Mouse (Mus musculus): ENCODE measurements around the gene Nup62. TPM values are rescaled to one million over a fixed set of nuclear protein-coding genes. Genes with fewer than 3 reads are reported as not detected.

Nup62 gene
- polyA plus RNA-seq (2015; fragmentation: Nextera tagmentation; extraction: Ambion mirVana), result 43.6 and 45.9 TPM in 2 replicates

GRCm38 (mm10) chr7:44815721-44816469 is at the start of gene Nup62, which contains the start of gene Il4i1:
TSS of gene Nup62 (plus strand) at chr7:44816088.
TSS of gene Il4i1 (plus strand) at chr7:44816387.
- ATAC-seq, result peak; percentile 94
- H3K27me3 ChIP-seq (ENCODE audit: control insufficient read depth, insufficient read depth, low read depth, low read length), result no peaks in the 10 kb centered on the region
- peak within 1 kb of the TSS; percentile 68 for H3K4me2 ChIP-seq (ENCODE audit: low read length)
- WGBS, result under 1% methylated on average over 54 of the region's 62 CpGs
- peak within 1 kb of the TSS; percentile 89 for H3K4me3 ChIP-seq (ENCODE audit: low read depth, low read length)
- H3K27ac ChIP-seq (ENCODE audit: low read length), result peak within 1 kb of the TSS; percentile 90
- H3K9me3 ChIP-seq (replicated peaks; ENCODE audit: control insufficient read depth, low read length, poor library complexity, severe bottlenecking), result no peaks in the 10 kb centered on the region
- H3K4me1 ChIP-seq (ENCODE audit: control insufficient read depth, insufficient read depth, low read length), result peaks cover 40% of the 10 kb centered on the region
- H3K36me3 ChIP-seq (ENCODE audit: control insufficient read depth, insufficient read depth, low read length), result no peaks in the 10 kb centered on the region
- H3K9ac ChIP-seq (ENCODE audit: low read depth, low read length), result peak within 1 kb of the TSS; percentile 92

GRCm38 (mm10) chr7:44768129-44768528 is 47.8 kb upstream of the Nup62 start:
- no peaks in the 10 kb centered on the region for H3K9me3 ChIP-seq (replicated peaks; ENCODE audit: control insufficient read depth, low read length, poor library complexity, severe bottlenecking)
- peaks cover 8% of the 10 kb centered on the region for H3K36me3 ChIP-seq (ENCODE audit: control insufficient read depth, insufficient read depth, low read length)
- no peaks in the 10 kb centered on the region for H3K4me1 ChIP-seq (ENCODE audit: control insufficient read depth, insufficient read depth, low read length)
- H3K27ac ChIP-seq (ENCODE audit: low read length), result no peak overlapping the region
- no peaks in the 10 kb centered on the region for H3K27me3 ChIP-seq (ENCODE audit: control insufficient read depth, insufficient read depth, low read depth, low read length)
- H3K4me3 ChIP-seq (ENCODE audit: low read depth, low read length), result no peak overlapping the region
- H3K4me2 ChIP-seq (ENCODE audit: low read length), result no peak overlapping the region
- WGBS, result 87% methylated on average over 5 of the region's 5 CpGs
- ATAC-seq, result no peak
- no peak overlapping the region for H3K9ac ChIP-seq (ENCODE audit: low read depth, low read length)

- no peak overlapping the region for H3K4me3 ChIP-seq (ENCODE audit: low read depth, low read length)
- H3K9me3 ChIP-seq (replicated peaks; ENCODE audit: control insufficient read depth, low read length, poor library complexity, severe bottlenecking), result no peaks in the 10 kb centered on the region
- no peak overlapping the region for H3K27ac ChIP-seq (ENCODE audit: low read length)
- no peaks in the 10 kb centered on the region for H3K4me1 ChIP-seq (ENCODE audit: control insufficient read depth, insufficient read depth, low read length)
- no peak overlapping the region for H3K9ac ChIP-seq (ENCODE audit: low read depth, low read length)
- no peak for ATAC-seq
- no peaks in the 10 kb centered on the region for H3K27me3 ChIP-seq (ENCODE audit: control insufficient read depth, insufficient read depth, low read depth, low read length)
- 17% methylated on average over 6 of the region's 6 CpGs for WGBS
- no peak overlapping the region for H3K4me2 ChIP-seq (ENCODE audit: low read length)
- peaks cover 10% of the 10 kb centered on the region for H3K36me3 ChIP-seq (ENCODE audit: control insufficient read depth, insufficient read depth, low read length)
Observed at GRCm38 (mm10) chr7:44770046-44770578, 45.8 kb upstream of the Nup62 start.

- H3K36me3 ChIP-seq (ENCODE audit: control insufficient read depth, insufficient read depth, low read length), result peaks cover 16% of the 10 kb centered on the region
- no peak overlapping the region for H3K27ac ChIP-seq (ENCODE audit: low read length)
- H3K27me3 ChIP-seq (ENCODE audit: control insufficient read depth, insufficient read depth, low read depth, low read length), result no peaks in the 10 kb centered on the region
- no peak overlapping the region for H3K9ac ChIP-seq (ENCODE audit: low read depth, low read length)
- no peak for ATAC-seq
- no peaks in the 10 kb centered on the region for H3K9me3 ChIP-seq (replicated peaks; ENCODE audit: control insufficient read depth, low read length, poor library complexity, severe bottlenecking)
- WGBS, result 94% methylated on average over 8 of the region's 8 CpGs
- H3K4me3 ChIP-seq (ENCODE audit: low read depth, low read length), result no peak overlapping the region
- H3K4me2 ChIP-seq (ENCODE audit: low read length), result no peak overlapping the region
- H3K4me1 ChIP-seq (ENCODE audit: control insufficient read depth, insufficient read depth, low read length), result no peaks in the 10 kb centered on the region
Observed at GRCm38 (mm10) chr7:44772591-44773204, 43.2 kb upstream of the Nup62 start.

GRCm38 (mm10) chr7:44776849-44777498 is 38.9 kb upstream of the Nup62 start:
- H3K4me1 ChIP-seq (ENCODE audit: control insufficient read depth, insufficient read depth, low read length), result no peaks in the 10 kb centered on the region
- H3K9me3 ChIP-seq (replicated peaks; ENCODE audit: control insufficient read depth, low read length, poor library complexity, severe bottlenecking), result no peaks in the 10 kb centered on the region
- no peak for ATAC-seq
- no peak overlapping the region for H3K9ac ChIP-seq (ENCODE audit: low read depth, low read length)
- H3K4me2 ChIP-seq (ENCODE audit: low read length), result no peak overlapping the region
- no peak overlapping the region for H3K27ac ChIP-seq (ENCODE audit: low read length)
- no peaks in the 10 kb centered on the region for H3K27me3 ChIP-seq (ENCODE audit: control insufficient read depth, insufficient read depth, low read depth, low read length)
- peaks cover 11% of the 10 kb centered on the region for H3K36me3 ChIP-seq (ENCODE audit: control insufficient read depth, insufficient read depth, low read length)
- 90% methylated on average over 9 of the region's 9 CpGs for WGBS
- H3K4me3 ChIP-seq (ENCODE audit: low read depth, low read length), result no peak overlapping the region

- Histone ChIP-seq H3K4me3 (ENCODE audit: low read depth, low read length) (no peak overlapping the region), H3K9me3 (replicated peaks; ENCODE audit: control insufficient read depth, low read length, poor library complexity, severe bottlenecking) (no peaks in the 10 kb centered on the region), H3K27ac (ENCODE audit: low read length) (no peak overlapping the region), H3K9ac (ENCODE audit: low read depth, low read length) (no peak overlapping the region), H3K4me2 (ENCODE audit: low read length) (no peak overlapping the region), H3K4me1 (ENCODE audit: control insufficient read depth, insufficient read depth, low read length) (no peaks in the 10 kb centered on the region), H3K36me3 (ENCODE audit: control insufficient read depth, insufficient read depth, low read length) (peaks cover 8% of the 10 kb centered on the region), H3K27me3 (ENCODE audit: control insufficient read depth, insufficient read depth, low read depth, low read length) (no peaks in the 10 kb centered on the region)
- 85% methylated on average over 8 of the region's 8 CpGs for WGBS
- ATAC-seq, result no peak
Observed at GRCm38 (mm10) chr7:44780101-44780500, 35.8 kb upstream of the Nup62 start.

GRCm38 (mm10) chr7:44789531-44789930 is 26.4 kb upstream of the Nup62 start:
- no peak overlapping the region for H3K4me3 ChIP-seq (ENCODE audit: low read depth, low read length)
- H3K27ac ChIP-seq (ENCODE audit: low read length), result no peak overlapping the region
- no peaks in the 10 kb centered on the region for H3K36me3 ChIP-seq (ENCODE audit: control insufficient read depth, insufficient read depth, low read length)
- no peak overlapping the region for H3K9ac ChIP-seq (ENCODE audit: low read depth, low read length)
- ATAC-seq, result no peak
- WGBS, result 75% methylated on average over 3 of the region's 3 CpGs
- H3K4me1 ChIP-seq (ENCODE audit: control insufficient read depth, insufficient read depth, low read length), result no peaks in the 10 kb centered on the region
- no peaks in the 10 kb centered on the region for H3K27me3 ChIP-seq (ENCODE audit: control insufficient read depth, insufficient read depth, low read depth, low read length)
- no peak overlapping the region for H3K4me2 ChIP-seq (ENCODE audit: low read length)
- H3K9me3 ChIP-seq (replicated peaks; ENCODE audit: control insufficient read depth, low read length, poor library complexity, severe bottlenecking), result no peaks in the 10 kb centered on the region

- H3K9ac ChIP-seq (ENCODE audit: low read depth, low read length), result no peak overlapping the region
- H3K27me3 ChIP-seq (ENCODE audit: control insufficient read depth, insufficient read depth, low read depth, low read length), result no peaks in the 10 kb centered on the region
- H3K4me2 ChIP-seq (ENCODE audit: low read length), result no peak overlapping the region
- no peak for ATAC-seq
- H3K4me3 ChIP-seq (ENCODE audit: low read depth, low read length), result no peak overlapping the region
- H3K27ac ChIP-seq (ENCODE audit: low read length), result no peak overlapping the region
- H3K4me1 ChIP-seq (ENCODE audit: control insufficient read depth, insufficient read depth, low read length), result no peaks in the 10 kb centered on the region
- 62% methylated on average over 4 of the region's 4 CpGs for WGBS
- no peaks in the 10 kb centered on the region for H3K9me3 ChIP-seq (replicated peaks; ENCODE audit: control insufficient read depth, low read length, poor library complexity, severe bottlenecking)
- no peaks in the 10 kb centered on the region for H3K36me3 ChIP-seq (ENCODE audit: control insufficient read depth, insufficient read depth, low read length)
Observed at GRCm38 (mm10) chr7:44790066-44790465, 25.8 kb upstream of the Nup62 start.

GRCm38 (mm10) chr7:44792781-44793180 is 23.1 kb upstream of the Nup62 start:
- Histone ChIP-seq H3K27ac (ENCODE audit: low read length) (no peak overlapping the region), H3K9ac (ENCODE audit: low read depth, low read length) (no peak overlapping the region)
- WGBS, result 89% methylated on average over 6 of the region's 6 CpGs

More at GRCm38 (mm10) chr7:44792781-44793180, 23.1 kb upstream of the Nup62 start:
- no peaks in the 10 kb centered on the region for H3K36me3 ChIP-seq (ENCODE audit: control insufficient read depth, insufficient read depth, low read length)
- no peaks in the 10 kb centered on the region for H3K4me1 ChIP-seq (ENCODE audit: control insufficient read depth, insufficient read depth, low read length)
- H3K4me2 ChIP-seq (ENCODE audit: low read length), result no peak overlapping the region
- ATAC-seq, result no peak
- no peaks in the 10 kb centered on the region for H3K27me3 ChIP-seq (ENCODE audit: control insufficient read depth, insufficient read depth, low read depth, low read length)
- H3K9me3 ChIP-seq (replicated peaks; ENCODE audit: control insufficient read depth, low read length, poor library complexity, severe bottlenecking), result no peaks in the 10 kb centered on the region
- H3K4me3 ChIP-seq (ENCODE audit: low read depth, low read length), result no peak overlapping the region
